Mouse (Mus musculus) cortical plate, adult 2 months (tissue): Measurements from ENCODE around the gene Gm5431.

Source experiments
- CTCF ChIP-seq: fragments of 200-500 bp; IDR thresholded peaks from 2 replicates; pipeline ENCODE4 v1.5.1; 2011; ENCODE audit warnings: mild to moderate bottlenecking, control low read depth, low read length; ENCODE audit not compliant: insufficient read depth; ENCODE audit errors: extremely low read depth
- POLR2A ChIP-seq: fragments of 200-500 bp; IDR thresholded peaks from 2 replicates; pipeline ENCODE4 v1.6.1; 2011; ENCODE audit warnings: mild to moderate bottlenecking, low read length, control low read depth; ENCODE audit not compliant: insufficient read depth; ENCODE audit errors: extremely low read depth

DNA sequence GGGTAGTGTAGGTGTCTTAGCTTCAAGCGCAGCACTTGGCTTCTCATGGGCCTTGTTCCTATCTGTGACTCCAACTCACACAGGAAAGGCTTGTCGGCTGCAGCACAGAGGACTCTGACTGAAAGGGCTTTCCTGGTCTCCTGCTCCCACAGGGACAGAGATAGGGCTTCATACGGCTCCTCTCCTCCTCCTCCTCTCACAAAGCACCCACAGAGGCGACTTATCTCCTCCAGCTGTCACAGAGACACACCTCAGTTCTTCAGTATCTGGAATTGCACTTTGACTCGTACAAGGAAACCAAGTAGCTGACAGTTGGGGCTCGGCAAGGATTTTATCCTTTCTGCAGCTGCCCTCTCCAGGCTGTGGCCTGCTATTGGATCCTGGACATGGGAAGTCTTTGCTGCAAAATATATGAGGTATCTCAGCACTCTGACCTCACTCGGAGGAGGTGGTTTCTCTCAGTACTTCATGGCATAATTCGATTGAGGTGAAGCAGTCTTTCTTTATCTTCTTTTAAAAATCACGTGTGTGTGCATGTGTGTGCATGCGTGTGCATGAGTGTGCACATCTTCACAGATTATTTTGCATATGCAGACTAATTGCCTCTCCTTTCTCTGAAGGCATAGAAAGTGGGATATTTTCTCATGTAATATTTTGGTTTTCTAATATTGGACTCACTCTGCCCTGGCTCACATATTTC, 28.3 kb downstream of the Gm5431 start:
- no peak for TF ChIP-seq CTCF
- no peak for TF ChIP-seq POLR2A
